Mouse (Mus musculus) 3134 (cell line): Measurements from ENCODE around the gene Drg2.

Experiments used
- DNase-seq: peaks from one replicate; pipeline ENCODE4 v3.0.0-alpha.2; 2011; ENCODE audit warnings: low spot score; ENCODE audit not compliant: insufficient read length; ENCODE audit errors: extremely low read depth

The Drg2 gene

GRCm38 (mm10) chr11:60465943-60466380 lies 11.6 kb downstream of the Drg2 start:
- DNase-seq, result no peak

- DNase-seq, result no peak
These were observed 14.6 kb downstream of the Drg2 start, which contains the start of gene Myo15 for GRCm38 (mm10) chr11:60469039-60469438. Gene Myo15, plus strand, starts transcription at chr11:60469339.

- no peak for DNase-seq
These were observed 16.4 kb downstream of the Drg2 start for GRCm38 (mm10) chr11:60470743-60471142.

GRCm38 (mm10) chr11:60474534-60474933 lies 20.1 kb downstream of the Drg2 start:
- no peak for DNase-seq

DNA sequence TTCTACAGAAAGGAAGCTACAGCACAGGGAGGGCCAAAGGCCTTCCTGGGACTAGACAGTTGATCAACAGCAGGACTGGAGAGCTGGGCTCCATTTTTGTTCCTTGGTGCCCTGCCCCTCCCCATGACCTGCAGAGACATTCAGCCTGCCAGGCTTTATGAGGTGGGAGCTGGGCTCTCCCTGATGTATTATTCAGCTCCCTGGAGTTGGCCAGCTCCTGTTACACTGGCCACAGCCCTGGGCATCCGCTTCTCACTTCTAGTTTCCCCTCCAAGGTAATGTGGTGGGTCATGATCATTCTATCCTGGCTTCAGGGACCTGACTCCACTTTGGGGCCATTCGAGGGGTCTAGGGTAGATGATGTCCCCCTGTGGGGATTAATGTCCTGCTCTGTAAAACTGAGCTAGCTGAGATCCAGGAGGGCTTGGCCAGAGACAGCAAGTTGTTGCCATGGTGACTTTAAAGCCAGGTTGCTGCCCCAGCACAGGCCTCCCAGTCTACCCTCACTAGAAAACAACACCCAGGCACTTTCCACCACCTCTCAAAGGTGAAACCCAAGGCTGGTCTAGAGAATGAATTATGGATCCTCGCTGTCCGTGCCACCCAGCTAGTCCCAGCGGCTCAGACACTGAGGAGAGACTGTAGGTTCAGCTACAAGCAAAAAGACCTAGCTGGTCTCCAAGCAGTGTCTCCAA lies 21.4 kb downstream of the Drg2 start:
- no peak for DNase-seq

- DNase-seq, result no peak
These were observed 23.7 kb downstream of the Drg2 start for GRCm38 (mm10) chr11:60478121-60478520.

- DNase-seq, result no peak
These were observed 31.9 kb downstream of the Drg2 start for GRCm38 (mm10) chr11:60486267-60486666.

- no peak for DNase-seq
These were observed 38.3 kb downstream of the Drg2 start for GRCm38 (mm10) chr11:60492726-60493125.

GRCm38 (mm10) chr11:60495692-60496091 lies 41.3 kb downstream of the Drg2 start:
- no peak for DNase-seq

DNA sequence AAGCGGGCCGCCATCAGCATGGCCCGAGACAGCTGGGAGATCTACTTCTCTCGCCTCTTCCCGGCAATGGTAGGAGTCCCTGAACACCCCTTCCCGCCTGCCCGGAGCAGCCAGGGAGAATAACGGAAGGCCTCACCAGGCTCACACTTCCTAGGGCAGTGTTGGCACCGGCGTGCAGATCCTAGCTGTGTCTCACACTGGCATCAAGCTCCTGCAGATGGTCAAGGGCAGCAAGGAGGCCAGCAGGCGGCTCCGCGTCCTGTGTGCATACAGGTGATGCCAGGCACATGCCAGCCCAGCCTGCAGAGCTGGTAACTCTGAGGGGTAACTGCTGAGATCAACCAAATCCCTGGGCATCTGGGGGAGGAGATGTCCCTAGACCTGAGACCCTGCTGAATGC lies 52.9 kb downstream of the Drg2 start:
- no peak for DNase-seq

DNA sequence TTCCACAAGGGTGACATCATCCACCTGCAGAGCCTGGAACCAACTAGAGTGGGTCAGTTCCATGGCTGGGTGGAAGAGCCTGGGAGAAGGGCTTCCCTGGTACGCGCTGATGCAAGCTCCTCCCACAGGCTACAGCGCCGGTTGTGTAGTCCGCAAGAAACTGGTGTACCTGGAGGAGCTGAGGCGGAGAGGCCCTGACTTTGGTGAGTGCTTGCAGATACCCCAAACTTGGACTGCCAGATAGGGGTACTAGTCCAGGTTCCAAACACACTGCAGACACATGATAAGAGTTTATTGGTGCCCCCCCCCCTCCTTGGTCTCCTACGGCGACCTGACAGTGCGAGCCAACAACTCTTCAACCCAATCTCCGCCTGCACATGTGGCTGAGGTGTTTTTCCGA lies 54.6 kb downstream of the Drg2 start:
- no peak for DNase-seq

DNA sequence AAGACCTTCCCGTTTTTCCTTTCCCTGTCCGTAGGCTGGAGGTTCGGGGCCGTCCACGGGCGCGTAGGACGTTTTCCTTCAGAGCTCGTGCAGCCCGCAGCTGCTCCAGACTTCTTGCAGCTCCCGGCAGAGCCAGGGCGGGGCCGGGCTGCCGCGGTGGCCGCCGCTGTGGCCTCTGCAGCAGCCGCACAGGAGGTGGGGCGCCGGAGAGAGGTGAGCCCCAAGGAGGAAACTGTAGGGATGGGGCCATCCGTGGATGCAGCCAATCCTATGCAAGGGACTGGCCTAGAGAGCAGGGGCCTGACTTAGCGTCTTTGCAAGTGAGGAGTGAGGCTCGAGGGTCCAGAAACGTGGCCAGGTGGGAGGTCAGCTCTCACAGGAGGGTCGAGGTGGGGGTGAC lies 55.1 kb downstream of the Drg2 start:
- no peak for DNase-seq

DNA sequence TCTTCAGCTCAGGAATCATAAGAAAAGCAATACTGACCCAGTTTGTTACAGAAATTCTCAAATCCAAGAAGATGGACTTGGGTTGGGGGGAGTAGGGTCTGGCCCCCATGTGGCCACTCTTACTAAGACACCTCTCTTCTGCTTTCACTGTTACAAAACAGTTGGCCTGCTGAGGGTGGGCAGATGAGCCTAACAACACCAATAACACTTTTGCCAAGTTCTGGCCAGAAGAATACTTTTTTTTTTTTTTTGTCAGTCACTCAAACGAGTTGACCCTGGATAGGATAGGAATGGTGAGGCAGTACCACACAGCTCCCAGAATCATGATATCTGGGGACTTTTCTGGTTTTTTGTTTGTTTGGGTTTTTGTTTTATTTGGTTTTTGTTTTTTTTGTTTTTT lies 57.5 kb downstream of the Drg2 start:
- no peak for DNase-seq

DNA sequence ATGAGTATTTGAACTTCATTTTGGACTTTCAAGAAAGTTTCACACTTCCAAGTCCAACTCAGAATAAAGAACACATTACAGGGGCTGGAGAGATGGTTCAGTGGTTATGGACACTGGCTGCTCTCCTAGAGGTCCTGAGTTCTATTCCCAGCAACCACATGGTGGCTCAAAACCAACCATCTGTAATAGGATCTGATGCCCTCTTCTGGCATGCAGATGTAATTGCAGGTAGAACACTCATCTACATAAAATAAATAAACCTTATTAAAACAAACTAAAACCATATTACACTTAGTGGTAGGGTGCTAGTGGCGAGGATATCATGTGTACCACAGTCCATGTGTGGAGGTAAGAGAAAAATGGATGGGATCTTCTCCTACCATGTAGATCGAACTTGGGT lies 58.1 kb downstream of the Drg2 start:
- DNase-seq, result no peak

DNA sequence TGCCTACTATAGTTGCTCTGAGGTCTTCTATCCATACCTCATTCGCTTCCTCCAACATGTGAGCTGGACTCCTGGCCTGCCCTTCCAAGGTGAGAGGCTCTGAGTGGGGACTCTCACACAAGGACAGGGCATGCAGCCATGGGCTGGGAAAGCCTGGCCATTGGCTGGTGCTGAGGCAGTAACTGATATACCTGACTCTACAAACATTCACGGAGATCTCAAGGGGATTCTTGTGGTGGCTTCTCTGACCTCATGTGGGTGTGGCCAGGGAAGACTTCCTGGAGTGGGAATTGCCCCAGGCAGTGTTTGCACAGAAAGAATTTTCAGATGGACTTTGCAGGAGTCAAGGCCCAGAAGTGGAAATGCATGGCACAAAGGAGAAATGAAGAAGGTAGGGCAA lies 60.5 kb downstream of the Drg2 start:
- DNase-seq, result peak; percentile 62

DNA sequence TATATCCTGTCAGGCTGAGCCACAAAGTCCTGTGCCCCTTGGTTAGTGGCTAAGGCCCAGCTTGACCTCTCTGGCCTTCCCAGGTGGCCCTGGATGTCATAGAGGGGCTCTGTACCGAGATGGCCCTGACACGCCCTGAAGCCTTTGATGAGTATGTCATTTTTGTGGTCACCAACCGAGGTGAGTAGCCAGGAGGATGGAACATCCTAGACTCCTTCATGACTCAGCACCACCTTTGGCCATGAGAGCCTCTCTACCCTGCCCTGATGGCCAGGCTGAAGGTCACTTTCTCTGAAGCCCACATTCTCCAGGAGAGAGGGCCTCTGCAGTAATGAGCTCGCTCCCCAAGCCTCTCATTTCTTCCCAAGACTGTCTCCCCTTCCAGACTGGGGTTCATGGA lies 63.9 kb downstream of the Drg2 start:
- DNase-seq, result no peak
